Mouse (Mus musculus) small intestine, adult 10 weeks (tissue): Measurements from ENCODE around the gene Fcho2. TPM values are rescaled to one million over a fixed set of nuclear protein-coding genes. Genes with fewer than 3 reads are reported as not detected.

Experiments used
- polyA plus RNA-seq: library from polyadenylated mRNA; stranded (reverse); fragments of 350-450 nt; fragmentation: Illumina TruSeq; extraction: RNeasy Lipid Tissue Mini Kit (QIAGEN cat#74804); gene quantifications from one replicate; pipeline ENCODE4 v1.2.3, GENCODE M21; 2014; ENCODE audit warnings: low replicate concordance

Gene Fcho2
- polyA plus RNA-seq = 228 TPM

GRCm38 (mm10) chr13:98815147-98815785 lies at the start of gene Fcho2:
TSS of gene Fcho2 (minus strand) at chr13:98815449.

GRCm38 (mm10) chr13:98694773-98695314 lies 120.4 kb downstream of the Fcho2 start, which contains the start of gene Tmem171:
TSS of gene Tmem171 (minus strand) at chr13:98694834.

Other genes with a start within 250 kb of the Fcho2 start
- not detected for gene Tmem174, start 178.0 kb downstream of the Fcho2 start, polyA plus RNA-seq
- gene Tmem171, start 120.6 kb downstream of the Fcho2 start, polyA plus RNA-seq = 4.9 TPM
- gene Tnpo1, start 110.9 kb upstream of the Fcho2 start, polyA plus RNA-seq = 102 TPM
- gene 1700024P04Rik, start 169.1 kb upstream of the Fcho2 start, polyA plus RNA-seq = not detected